ENCODE assay signal across 23 mouse cellular contexts in the genomic region with DNA sequence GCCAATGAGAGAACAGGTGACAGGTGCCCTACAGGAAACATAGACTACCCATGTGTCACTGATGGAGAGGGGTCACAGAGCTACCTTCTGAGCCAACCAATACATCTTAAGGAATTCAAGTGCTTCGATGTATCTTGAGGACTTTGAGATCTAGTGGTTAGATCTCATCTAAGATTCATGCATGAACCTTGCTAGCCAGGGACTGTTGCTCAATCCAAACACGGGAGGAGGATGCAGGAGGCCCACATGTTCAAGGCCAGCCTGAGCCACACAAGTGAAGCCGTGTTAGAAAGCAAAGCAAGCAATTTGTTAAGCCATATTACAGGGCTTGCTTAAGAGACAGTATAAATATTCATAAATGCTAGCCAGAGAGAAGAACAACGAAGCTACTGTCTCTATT. TPM values are rescaled to one million over a fixed set of nuclear protein-coding genes. Genes with fewer than 3 reads are reported as not detected.
DNase-seq lines count a peak whose midpoint lies in the region; ATAC-seq and TF ChIP-seq lines count a peak whose summit lies in the region.
"Had no signal": no experiment of that assay in that cellular context is flagged by ENCODE, and none has a peak within 500 bp of the region (broad histone marks: within the 10 kb centered on the region; RNA-seq: fewer than 3 reads in every experiment).

No protein-coding gene starts in this region.

- no peak overlapping the region for H3K9ac ChIP-seq in midbrain, embryonic 13.5 days (replicated peaks)
- no peak overlapping the region for H3K9ac ChIP-seq in forebrain, postnatal 0 days
- H3K9ac ChIP-seq: embryonic facial prominence, embryonic 15.5 days; heart, embryonic 13.5 days; neural tube, embryonic 13.5 days had no signal

- TF ChIP-seq CTCF in forebrain, postnatal 0 days (IDR thresholded peaks at IDR 0.05; ENCODE audit: low read depth) = no peak

- no peak overlapping the region for H3K4me2 ChIP-seq in midbrain, embryonic 13.5 days (replicated peaks)
- 0 out of 2 replicates have a peak overlapping the region, but pooled peaks have one; percentile 8 for H3K4me2 ChIP-seq in forebrain, postnatal 0 days (ENCODE audit: low read depth)
- H3K4me2 ChIP-seq: embryonic facial prominence, embryonic 15.5 days; heart, embryonic 13.5 days; neural tube, embryonic 13.5 days had no signal

- no peaks in the 10 kb centered on the region for H3K27me3 ChIP-seq in midbrain, embryonic 13.5 days
- no peaks in the 10 kb centered on the region for H3K27me3 ChIP-seq in midbrain, embryonic 10.5 days (ENCODE audit: low read depth, poor library complexity, severe bottlenecking)
- H3K27me3 ChIP-seq in forebrain, postnatal 0 days (ENCODE audit: insufficient read depth, low read length) = no peaks in the 10 kb centered on the region
- H3K27me3 ChIP-seq: embryonic facial prominence, embryonic 15.5 days; heart, embryonic 13.5 days; neural tube, embryonic 13.5 days had no signal

- no peaks in the 10 kb centered on the region for H3K9me3 ChIP-seq in midbrain, embryonic 13.5 days
- no peaks in the 10 kb centered on the region for H3K9me3 ChIP-seq in midbrain, embryonic 10.5 days (replicated peaks)
- H3K9me3 ChIP-seq in forebrain, postnatal 0 days (ENCODE audit: low read length) = no peaks in the 10 kb centered on the region
- H3K9me3 ChIP-seq: embryonic facial prominence, embryonic 15.5 days; heart, embryonic 13.5 days; neural tube, embryonic 13.5 days had no signal

- H3K4me1 ChIP-seq in midbrain, embryonic 13.5 days (replicated peaks) = peaks cover 18% of the 10 kb centered on the region
- H3K4me1 ChIP-seq in midbrain, embryonic 10.5 days = peaks cover 8% of the 10 kb centered on the region
- peaks cover 17% of the 10 kb centered on the region; the same call in 1 of the 2 replicates for H3K4me1 ChIP-seq in forebrain, postnatal 0 days (ENCODE audit: insufficient read depth)
- H3K4me1 ChIP-seq: embryonic facial prominence, embryonic 15.5 days; heart, embryonic 13.5 days had no signal

- peak overlapping the region; percentile 32; the same call in 1 of the 2 replicates for H3K27ac ChIP-seq in midbrain, embryonic 13.5 days
- no peak overlapping the region for H3K27ac ChIP-seq in midbrain, embryonic 10.5 days (replicated peaks)
- peak overlapping the region; percentile 78 for H3K27ac ChIP-seq in forebrain, postnatal 0 days (ENCODE audit: low read depth, low read length)
- H3K27ac ChIP-seq: embryonic facial prominence, embryonic 15.5 days; heart, adult 2 months; heart, embryonic 13.5 days; macrophage; neural tube, embryonic 13.5 days had no signal

- 64% methylated on average over 4 of the region's 4 CpGs for WGBS in midbrain, embryonic 13.5 days
- WGBS in midbrain, embryonic 10.5 days = 92% methylated on average over 4 of the region's 4 CpGs
- WGBS in forebrain, postnatal 0 days = 36% methylated on average over 4 of the region's 4 CpGs

- peak; percentile 62 for DNase-seq in heart, adult 11 months
- DNase-seq in heart, postnatal 36 days = no peak
- DNase-seq in midbrain, embryonic 10.5 days (ENCODE audit: low spot score) = no peak
- no peak for DNase-seq in forebrain, postnatal 0 days
- no peak for DNase-seq in kidney, postnatal 25 days
- DNase-seq: adrenal gland, postnatal 14 days; cerebellum, adult 9-10 months; gastrocnemius, postnatal 25 days; heart, adult 2 months; heart, postnatal 14 days; kidney, adult 18-20 months; retina, postnatal 1 day; thymus, postnatal 14 days had no signal

- intact Hi-C loops in heart, postnatal 36 days (cut with DNase I) = loop anchor here (10.0 kb wide), 1 partner anchor 1263 kb away; no protein-coding TSS in a partner anchor

- H3K36me3 ChIP-seq in midbrain, embryonic 13.5 days = no peaks in the 10 kb centered on the region
- H3K36me3 ChIP-seq in midbrain, embryonic 10.5 days = no peaks in the 10 kb centered on the region
- no peaks in the 10 kb centered on the region for H3K36me3 ChIP-seq in forebrain, postnatal 0 days (ENCODE audit: insufficient read depth)
- H3K36me3 ChIP-seq: embryonic facial prominence, embryonic 15.5 days; heart, embryonic 13.5 days; neural tube, embryonic 13.5 days had no signal

- H3K4me3 ChIP-seq in midbrain, embryonic 13.5 days (replicated peaks) = no peak overlapping the region
- H3K4me3 ChIP-seq in midbrain, embryonic 10.5 days = no peak overlapping the region
- H3K4me3 ChIP-seq in forebrain, postnatal 0 days (ENCODE audit: low read depth, low read length) = no peak overlapping the region
- H3K4me3 ChIP-seq: embryonic facial prominence, embryonic 15.5 days; heart, adult 2 months; heart, embryonic 13.5 days; myocyte; neural tube, embryonic 13.5 days had no signal

- no peak for ATAC-seq in midbrain, embryonic 13.5 days
- peak; percentile 7; the same call in 1 of the 2 replicates for ATAC-seq in forebrain, postnatal 0 days
- ATAC-seq in activated CD4-positive, CD25-positive, alpha-beta regulatory T cell, adult 4 months = no peak

RNA-seq across cellular contexts. Expression of a gene that starts 38.8 kb away (rescaled TPM):
- total RNA-seq in heart, postnatal 36 days (2021) = under 1 TPM; 0.16 to 0.56 TPM
- 0.08 TPM in 1 of 2 replicates, not detected in the other for polyA plus RNA-seq in midbrain, embryonic 13.5 days (2015; fragmentation: Nextera tagmentation; extraction: Ambion mirVana)
- 0.22 and 0.38 TPM in 2 replicates for polyA plus RNA-seq in midbrain, embryonic 10.5 days (2016; fragmentation: Nextera tagmentation; extraction: Ambion mirVana)
- total RNA-seq in forebrain, postnatal 0 days (2014; rRNA removed) = 0.29 and 1.1 TPM in 2 replicates
- 0.19 and 0.30 TPM in 2 replicates for polyA plus RNA-seq in forebrain, postnatal 0 days (2015; fragmentation: Nextera tagmentation; extraction: Ambion mirVana)
- not detected for polyA plus RNA-seq in activated CD4-positive, CD25-positive, alpha-beta regulatory T cell, adult 4 months (2017; shearing (Covaris generic))
- total RNA-seq: adrenal gland, postnatal 14 days; liver, adult 2 months had no signal
- polyA plus RNA-seq: large intestine, adult 2 months; liver, adult 2 months; myocyte; testis, adult 2 months had no signal
